Mouse (Mus musculus): ENCODE measurements around the gene Taok3. TPM values are rescaled to one million over a fixed set of nuclear protein-coding genes. Genes with fewer than 3 reads are reported as not detected.

Gene Taok3
- polyA plus RNA-seq, 1 experiment from 2014 or later: 12.0 TPM

DNA sequence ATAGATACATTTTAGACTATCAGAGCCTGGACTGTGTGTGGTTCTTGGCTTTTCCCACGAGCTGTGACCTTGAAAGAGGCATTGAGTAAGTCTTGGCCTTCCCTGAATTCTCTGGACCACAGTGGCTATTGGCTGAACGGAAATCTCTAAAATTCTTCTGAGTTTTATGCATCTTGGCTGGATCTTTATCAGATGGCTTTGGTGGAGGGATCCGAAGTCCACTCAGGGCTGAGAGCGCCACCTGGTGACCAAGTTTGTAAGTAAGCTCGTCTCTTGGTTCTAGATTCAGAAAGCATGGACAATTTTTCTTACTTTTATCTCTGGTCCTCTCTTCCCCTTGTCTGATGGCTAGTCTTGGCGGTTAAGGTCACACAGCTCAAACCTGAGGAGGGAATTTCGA, 185.0 kb downstream of the Taok3 start:
- Histone ChIP-seq H3K4me3 (no peak overlapping the region), H3K9me3 (replicated peaks) (0 out of 2 replicates have a peak, but pooled peaks cover 4% of the 10 kb centered on the region), H3K27ac (replicated peaks) (no peak overlapping the region), H3K4me1 (peaks cover 13% of the 10 kb centered on the region), H3K36me3 (no peaks in the 10 kb centered on the region), H3K27me3 (ENCODE audit: low read depth, poor library complexity, severe bottlenecking) (no peaks in the 10 kb centered on the region)
- peak; percentile 49 for DNase-seq (ENCODE audit: low spot score)
- 79% methylated on average over 7 of the region's 7 CpGs for WGBS

DNA sequence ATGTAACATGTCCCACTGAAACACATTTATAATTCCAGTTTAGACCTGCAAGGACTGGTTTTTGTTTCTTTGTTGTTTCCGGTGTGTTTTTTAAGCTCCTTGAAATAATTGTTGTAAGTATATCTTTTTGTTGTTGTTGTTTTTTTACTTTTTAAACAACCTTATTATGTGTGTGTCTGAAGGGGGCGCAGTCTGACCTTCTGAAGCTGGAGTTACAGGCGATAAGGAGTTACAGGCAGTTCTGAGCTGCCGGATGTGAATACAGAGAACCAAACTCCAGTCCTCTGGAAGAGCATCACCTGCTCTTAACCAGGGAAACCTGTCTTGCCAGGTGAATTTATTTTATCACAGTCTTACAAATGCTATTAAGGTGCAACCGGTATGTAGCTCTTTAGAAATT, 185.8 kb downstream of the Taok3 start:
- Histone ChIP-seq H3K27ac (replicated peaks) (no peak overlapping the region), H3K9me3 (replicated peaks) (0 out of 2 replicates have a peak, but pooled peaks cover 4% of the 10 kb centered on the region), H3K27me3 (ENCODE audit: low read depth, poor library complexity, severe bottlenecking) (no peaks in the 10 kb centered on the region), H3K4me3 (no peak overlapping the region), H3K4me1 (peaks cover 13% of the 10 kb centered on the region), H3K36me3 (no peaks in the 10 kb centered on the region)
- 95% methylated on average over 5 of the region's 5 CpGs for WGBS
- no peak for DNase-seq (ENCODE audit: low spot score)

DNA sequence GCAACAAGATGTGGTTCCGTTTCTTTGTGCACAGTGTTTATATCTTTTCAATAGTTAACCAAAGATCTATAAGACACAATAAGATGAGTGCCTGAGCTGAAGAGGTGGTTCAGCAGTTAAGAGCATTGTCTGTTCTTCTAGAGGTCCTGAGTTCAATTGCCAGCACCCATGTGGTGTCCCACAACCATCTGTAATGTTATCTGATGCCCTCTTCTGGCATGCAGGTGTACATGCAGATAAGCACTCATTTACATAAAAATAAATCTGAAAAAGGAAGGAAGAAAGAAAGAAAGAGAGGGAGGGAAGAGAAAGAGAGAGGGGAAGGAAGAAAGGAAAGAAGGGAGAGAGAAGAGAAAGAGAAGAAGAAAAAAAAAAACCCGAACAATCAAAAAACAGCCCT, 186.9 kb downstream of the Taok3 start:
- DNase-seq (ENCODE audit: low spot score): no peak
- Histone ChIP-seq H3K27ac (replicated peaks) (no peak overlapping the region), H3K36me3 (no peaks in the 10 kb centered on the region), H3K27me3 (ENCODE audit: low read depth, poor library complexity, severe bottlenecking) (no peaks in the 10 kb centered on the region), H3K4me1 (peaks cover 13% of the 10 kb centered on the region), H3K4me3 (no peak overlapping the region), H3K9me3 (replicated peaks) (0 out of 2 replicates have a peak, but pooled peaks cover 4% of the 10 kb centered on the region)
- 92% methylated on average over 2 of the region's 2 CpGs for WGBS

DNA sequence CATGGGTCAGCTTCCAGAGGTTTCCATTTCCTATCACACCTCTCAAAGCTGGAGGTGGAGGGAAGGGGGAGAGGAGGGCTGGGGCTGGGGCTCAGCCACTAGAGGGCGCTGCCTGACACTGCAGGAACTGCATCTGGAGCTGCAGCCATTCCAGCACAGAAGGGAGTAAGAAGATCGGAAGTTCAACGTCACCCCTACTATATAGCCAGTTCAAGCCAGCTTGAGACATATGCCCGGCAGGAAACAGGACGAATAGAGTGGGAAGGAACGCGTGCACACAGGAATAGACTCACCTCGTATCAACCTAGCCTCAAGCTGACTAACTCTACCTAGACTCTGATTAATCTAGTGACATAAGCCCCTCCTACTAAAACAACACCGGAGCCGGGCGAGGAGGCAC, 187.8 kb downstream of the Taok3 start:
- Histone ChIP-seq H3K4me3 (no peak overlapping the region), H3K36me3 (no peaks in the 10 kb centered on the region), H3K4me1 (peaks cover 13% of the 10 kb centered on the region), H3K9me3 (replicated peaks) (0 out of 2 replicates have a peak, but pooled peaks cover 4% of the 10 kb centered on the region), H3K27ac (replicated peaks) (no peak overlapping the region), H3K27me3 (ENCODE audit: low read depth, poor library complexity, severe bottlenecking) (no peaks in the 10 kb centered on the region)
- WGBS: 38% methylated on average over 11 of the region's 11 CpGs
- DNase-seq (ENCODE audit: low spot score): peak; percentile 62

DNA sequence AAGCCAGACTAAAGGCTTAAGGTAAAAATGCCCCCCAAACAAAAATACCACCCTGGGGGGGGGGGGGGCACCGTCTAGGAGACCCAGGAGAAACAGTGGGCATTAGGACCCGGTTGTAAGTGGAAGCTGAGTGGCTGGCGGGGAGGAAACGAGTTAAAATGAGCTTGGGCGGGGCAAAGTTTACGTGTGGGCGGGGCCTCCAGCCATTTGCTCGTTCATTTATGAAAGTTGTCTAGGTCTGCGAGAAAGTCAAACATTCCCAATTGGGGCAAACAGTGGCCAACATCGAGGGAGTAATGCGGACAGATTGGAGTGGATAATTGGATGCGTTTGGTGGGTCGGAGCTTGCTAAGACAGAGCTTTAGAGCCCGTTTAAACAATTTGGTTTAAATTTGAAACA, 193.5 kb downstream of the Taok3 start:
- Histone ChIP-seq H3K4me3 (peak overlapping the region; percentile 32), H3K4me1 (peaks cover 27% of the 10 kb centered on the region), H3K27ac (replicated peaks) (no peak overlapping the region), H3K36me3 (no peaks in the 10 kb centered on the region), H3K9me3 (replicated peaks) (no peaks in the 10 kb centered on the region; the same call in 1 of the 2 replicates), H3K27me3 (ENCODE audit: low read depth, poor library complexity, severe bottlenecking) (peaks cover 51% of the 10 kb centered on the region)
- DNase-seq (ENCODE audit: low spot score): peak; percentile 32
- WGBS: 30% methylated on average over 14 of the region's 14 CpGs

DNA sequence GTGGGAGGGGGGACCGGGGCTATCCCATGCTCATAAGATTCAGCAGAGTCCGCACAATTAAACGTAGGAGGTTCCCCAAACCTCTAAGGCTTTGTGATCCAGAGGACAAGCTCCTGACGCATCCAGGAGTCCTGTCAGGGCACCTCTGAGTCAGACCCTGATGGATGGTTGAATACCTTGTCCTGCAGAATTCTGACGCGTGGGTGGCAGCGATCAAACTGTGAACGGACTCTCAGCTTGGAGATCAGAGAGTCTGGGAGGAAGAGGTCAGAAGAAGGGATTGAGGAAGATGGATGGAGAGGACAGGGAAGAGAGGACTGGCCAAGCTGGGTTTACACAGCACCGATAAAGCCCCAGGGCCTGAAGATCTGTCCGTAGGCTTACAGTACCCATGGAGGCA, 194.0 kb downstream of the Taok3 start:
- no peak for DNase-seq (ENCODE audit: low spot score)
- no peaks in the 10 kb centered on the region; the same call in 1 of the 2 replicates for H3K9me3 ChIP-seq (replicated peaks)
- H3K36me3 ChIP-seq: no peaks in the 10 kb centered on the region
- WGBS: 43% methylated on average over 10 of the region's 10 CpGs
- peak overlapping the region; percentile 49; the same call in 1 of the 2 replicates for H3K27ac ChIP-seq (replicated peaks)
- peaks cover 32% of the 10 kb centered on the region for H3K4me1 ChIP-seq
- H3K4me3 ChIP-seq: peak overlapping the region; percentile 32
- peaks cover 53% of the 10 kb centered on the region for H3K27me3 ChIP-seq (ENCODE audit: low read depth, poor library complexity, severe bottlenecking)

DNA sequence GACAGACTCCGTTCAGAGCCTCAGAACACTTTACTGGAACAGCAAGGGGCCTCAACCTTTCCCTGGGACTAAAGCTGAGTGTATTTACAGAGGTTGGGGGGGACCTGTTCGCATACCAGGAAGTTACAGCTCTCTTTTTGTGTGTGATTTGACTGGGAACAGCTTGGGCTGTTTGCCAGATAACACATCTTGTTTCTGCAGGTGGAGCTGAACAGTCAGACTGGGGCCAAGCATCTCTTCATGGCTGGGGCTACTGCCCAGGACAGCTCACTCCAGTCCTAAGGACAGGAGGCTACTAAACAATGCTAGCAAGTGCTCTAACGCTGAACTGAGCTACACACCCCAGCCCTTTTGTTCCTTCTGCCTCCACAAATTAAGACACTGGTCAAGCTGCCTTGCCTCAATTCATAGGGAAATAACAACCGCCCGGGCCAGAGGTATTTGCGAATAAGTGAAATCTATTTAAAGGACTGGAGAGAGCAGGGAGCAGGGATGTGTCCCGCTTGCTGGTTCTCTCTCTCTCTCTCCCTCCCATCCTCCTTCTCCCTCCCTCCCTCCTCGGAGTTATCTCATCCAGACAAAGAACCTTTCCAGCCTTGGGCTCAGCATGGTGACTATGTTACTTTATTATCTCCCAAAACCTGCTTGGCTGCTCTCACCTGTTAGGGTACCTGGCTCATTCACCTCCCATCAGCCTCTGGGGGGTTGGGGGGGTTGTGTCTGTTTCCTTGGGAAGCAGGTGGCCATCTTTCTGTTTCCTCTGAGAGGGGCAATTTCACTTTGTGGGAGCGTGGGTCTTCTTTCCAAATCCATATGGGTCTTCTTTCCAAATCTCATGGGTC, 194.9 kb downstream of the Taok3 start:
- H3K4me3 ChIP-seq: no peak overlapping the region
- H3K27ac ChIP-seq (replicated peaks): peak overlapping the region; percentile 49
- peaks cover 41% of the 10 kb centered on the region for H3K4me1 ChIP-seq
- H3K27me3 ChIP-seq (ENCODE audit: low read depth, poor library complexity, severe bottlenecking): peaks cover 62% of the 10 kb centered on the region
- 20% methylated on average over 9 of the region's 9 CpGs for WGBS
- peak; percentile 23 for DNase-seq (ENCODE audit: low spot score)
- no peaks in the 10 kb centered on the region; the same call in 1 of the 2 replicates for H3K9me3 ChIP-seq (replicated peaks)
- H3K36me3 ChIP-seq: no peaks in the 10 kb centered on the region

DNA sequence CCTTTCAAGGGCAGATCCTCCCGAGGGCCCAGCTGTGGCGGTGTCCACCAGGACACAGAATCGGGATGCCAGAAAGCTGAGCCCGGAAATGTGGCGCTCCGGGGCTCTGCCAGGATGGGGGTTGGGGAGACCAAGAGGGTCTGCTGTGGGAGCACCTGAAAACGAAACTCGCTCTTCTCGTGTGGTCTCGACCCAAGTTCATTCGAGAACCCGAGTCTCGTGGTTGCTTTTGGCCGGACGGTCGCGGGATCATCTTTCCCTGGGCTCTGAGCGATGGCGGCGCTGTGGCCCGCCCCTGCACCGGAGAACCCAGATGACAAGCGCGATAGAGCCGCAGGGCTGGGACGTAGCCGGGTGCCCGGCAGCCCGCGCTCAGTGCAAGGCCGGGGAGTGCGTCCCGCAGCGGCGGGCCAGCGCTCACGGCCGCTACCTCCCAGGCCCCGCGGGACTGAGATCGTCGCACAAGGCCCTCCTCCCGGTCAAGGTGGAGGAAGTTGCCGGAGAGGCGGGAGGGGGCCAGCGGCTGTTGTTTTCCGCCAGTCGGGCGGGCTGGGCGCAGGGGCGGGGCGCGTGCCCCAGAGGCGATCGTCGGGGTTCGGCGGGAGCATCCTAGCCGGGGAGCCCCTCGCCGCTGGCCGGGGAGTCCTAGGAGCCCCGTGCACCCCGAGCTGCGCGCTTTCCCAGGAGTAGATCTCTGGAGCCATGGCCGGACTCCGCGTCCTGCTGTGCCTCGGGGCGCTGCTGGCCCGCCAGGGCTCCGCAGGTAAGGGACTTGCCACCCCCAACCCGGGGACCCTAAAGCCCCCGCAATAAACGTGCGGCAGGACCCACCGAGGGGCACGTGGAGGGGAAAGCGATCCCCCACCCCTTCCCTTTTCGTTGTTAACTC, 199.1 kb downstream of the Taok3 start, which contains the start of gene Vsig10:
TSS of gene Vsig10 (plus strand) at position 343 of the 889 bp plus-strand sequence.
- DNase-seq (ENCODE audit: low spot score): peak; percentile 78
- H3K27me3 ChIP-seq (ENCODE audit: low read depth, poor library complexity, severe bottlenecking): peaks cover 75% of the 10 kb centered on the region
- no peaks in the 10 kb centered on the region for H3K36me3 ChIP-seq
- peak within 1 kb of the TSS; percentile 80 for H3K4me3 ChIP-seq
- peak within 1 kb of the TSS; percentile 86 for H3K27ac ChIP-seq (replicated peaks)
- H3K9me3 ChIP-seq (replicated peaks): no peaks in the 10 kb centered on the region; the same call in 1 of the 2 replicates
- under 1% methylated on average over 81 of the region's 81 CpGs for WGBS
- peaks cover 35% of the 10 kb centered on the region for H3K4me1 ChIP-seq

DNA sequence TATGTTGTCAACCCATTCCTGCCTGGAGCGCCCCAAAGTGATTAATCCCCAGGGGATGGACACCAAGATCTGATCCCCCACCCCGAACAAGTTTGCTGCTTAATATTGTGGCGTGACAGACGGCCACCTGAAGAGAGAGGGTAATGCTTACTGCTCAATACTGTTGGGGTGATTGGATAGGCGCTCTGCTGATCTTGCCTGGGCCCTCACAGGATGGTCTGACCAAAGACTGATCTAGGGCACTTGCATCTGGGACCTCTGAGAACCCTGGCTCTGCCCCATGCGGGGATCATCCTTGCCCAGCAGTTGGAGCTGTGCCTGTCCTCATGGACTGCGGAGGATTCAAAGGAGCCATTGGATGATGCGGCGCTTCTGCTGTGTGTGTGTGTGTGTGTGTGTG, 203.8 kb downstream of the Taok3 start:
- no peak for DNase-seq (ENCODE audit: low spot score)
- peaks cover 13% of the 10 kb centered on the region for H3K4me1 ChIP-seq
- H3K27me3 ChIP-seq (ENCODE audit: low read depth, poor library complexity, severe bottlenecking): peaks cover 29% of the 10 kb centered on the region
- no peak overlapping the region for H3K4me3 ChIP-seq
- no peaks in the 10 kb centered on the region; the same call in 1 of the 2 replicates for H3K9me3 ChIP-seq (replicated peaks)
- no peak overlapping the region for H3K27ac ChIP-seq (replicated peaks)
- WGBS: 80% methylated on average over 9 of the region's 9 CpGs
- H3K36me3 ChIP-seq: no peaks in the 10 kb centered on the region

Other genes starting within 250 kb of the Taok3 start
- gene Suds3, start 4.0 kb upstream of the Taok3 start, polyA plus RNA-seq (2016; fragmentation: Nextera tagmentation; extraction: Ambion mirVana): 80.6 and 84.5 TPM in 2 replicates
- 946 and 962 TPM in 2 replicates for gene Pebp1, start 167.5 kb downstream of the Taok3 start, polyA plus RNA-seq (2016; fragmentation: Nextera tagmentation; extraction: Ambion mirVana)
- 2.7 and 4.0 TPM in 2 replicates for gene Vsig10, start 199.0 kb downstream of the Taok3 start, polyA plus RNA-seq (2016; fragmentation: Nextera tagmentation; extraction: Ambion mirVana)
- gene Wsb2, start 237.2 kb downstream of the Taok3 start, polyA plus RNA-seq (2016; fragmentation: Nextera tagmentation; extraction: Ambion mirVana): 48.4 and 61.6 TPM in 2 replicates

All from midbrain, embryonic 10.5 days (tissue).